Mouse (Mus musculus): ENCODE measurements at regions not wholly inside any gene's neighbourhood (a gene's known extent, or its start where the extent isn't known, plus 50 kb on each side); places are given as distances from the start of the nearest gene placed in this dataset.
"Not testable (repeated sequence)": the region's sequence is repeated elsewhere in the genome, so short reads cannot be mapped to it uniquely, and the experiment has no call there.

- H3K4me3 ChIP-seq (ENCODE audit: control insufficient read depth, low read depth, low read length), result no peak overlapping the region
- no peaks in the 10 kb centered on the region for H3K27me3 ChIP-seq (ENCODE audit: control insufficient read depth, insufficient read depth, low read length)
- H3K36me3 ChIP-seq (ENCODE audit: control insufficient read depth, insufficient read depth, low read length), result no peaks in the 10 kb centered on the region
- no peak overlapping the region for H3K27ac ChIP-seq (ENCODE audit: control insufficient read depth, insufficient read depth, low read depth, low read length)
- no peaks in the 10 kb centered on the region; the same call in 1 of the 2 replicates for H3K4me1 ChIP-seq (ENCODE audit: control insufficient read depth, insufficient read depth, low read length)
- TF ChIP-seq CTCF (IDR thresholded peaks at IDR 0.05; ENCODE audit: control insufficient read depth, insufficient read depth, insufficient replicate concordance, low read depth, low read length) (no peak), POLR2A (IDR thresholded peaks at IDR 0.05; ENCODE audit: control insufficient read depth, low read depth, low read length) (no peak)
Measured at GRCm38 (mm10) chr16:65629186-65629585, 66.7 kb upstream of the Chmp2b start.

- H3K4me3 ChIP-seq (ENCODE audit: control insufficient read depth, low read depth, low read length), result no peak overlapping the region
- TF ChIP-seq POLR2A (IDR thresholded peaks at IDR 0.05; ENCODE audit: control insufficient read depth, low read depth, low read length), result no peak
- TF ChIP-seq CTCF (IDR thresholded peaks at IDR 0.05; ENCODE audit: control insufficient read depth, insufficient read depth, insufficient replicate concordance, low read depth, low read length), result no peak
- no peaks in the 10 kb centered on the region; the same call in 1 of the 2 replicates for H3K4me1 ChIP-seq (ENCODE audit: control insufficient read depth, insufficient read depth, low read length)
- no peaks in the 10 kb centered on the region for H3K27me3 ChIP-seq (ENCODE audit: control insufficient read depth, insufficient read depth, low read length)
- no peaks in the 10 kb centered on the region for H3K36me3 ChIP-seq (ENCODE audit: control insufficient read depth, insufficient read depth, low read length)
- H3K27ac ChIP-seq (ENCODE audit: control insufficient read depth, insufficient read depth, low read depth, low read length), result no peak overlapping the region
Measured at GRCm38 (mm10) chr16:65631680-65632079, 69.2 kb upstream of the Chmp2b start.

GRCm38 (mm10) chr16:65646741-65647140, 84.2 kb upstream of the Chmp2b start:
- not testable (repeated sequence) for H3K4me3 ChIP-seq (ENCODE audit: control insufficient read depth, low read depth, low read length); H3K36me3 ChIP-seq (ENCODE audit: control insufficient read depth, insufficient read depth, low read length); H3K4me1 ChIP-seq (ENCODE audit: control insufficient read depth, insufficient read depth, low read length); H3K27ac ChIP-seq (ENCODE audit: control insufficient read depth, insufficient read depth, low read depth, low read length); H3K27me3 ChIP-seq (ENCODE audit: control insufficient read depth, insufficient read depth, low read length)

- H3K27me3 ChIP-seq (ENCODE audit: control insufficient read depth, insufficient read depth, low read length), result no peaks in the 10 kb centered on the region
- H3K4me3 ChIP-seq (ENCODE audit: control insufficient read depth, low read depth, low read length), result no peak overlapping the region
- H3K27ac ChIP-seq (ENCODE audit: control insufficient read depth, insufficient read depth, low read depth, low read length), result no peak overlapping the region
- no peaks in the 10 kb centered on the region for H3K36me3 ChIP-seq (ENCODE audit: control insufficient read depth, insufficient read depth, low read length)
- no peak for TF ChIP-seq CTCF (IDR thresholded peaks at IDR 0.05; ENCODE audit: control insufficient read depth, insufficient read depth, insufficient replicate concordance, low read depth, low read length)
- no peak for TF ChIP-seq POLR2A (IDR thresholded peaks at IDR 0.05; ENCODE audit: control insufficient read depth, low read depth, low read length)
- no peaks in the 10 kb centered on the region for H3K4me1 ChIP-seq (ENCODE audit: control insufficient read depth, insufficient read depth, low read length)
Measured at GRCm38 (mm10) chr16:65649061-65649460, 86.5 kb upstream of the Chmp2b start.

- Histone ChIP-seq H3K4me3 (ENCODE audit: control insufficient read depth, low read depth, low read length) (no peak overlapping the region), H3K36me3 (ENCODE audit: control insufficient read depth, insufficient read depth, low read length) (no peaks in the 10 kb centered on the region), H3K27ac (ENCODE audit: control insufficient read depth, insufficient read depth, low read depth, low read length) (no peak overlapping the region), H3K27me3 (ENCODE audit: control insufficient read depth, insufficient read depth, low read length) (no peaks in the 10 kb centered on the region), H3K4me1 (ENCODE audit: control insufficient read depth, insufficient read depth, low read length) (no peaks in the 10 kb centered on the region)
- TF ChIP-seq POLR2A (IDR thresholded peaks at IDR 0.05; ENCODE audit: control insufficient read depth, low read depth, low read length) (no peak), CTCF (IDR thresholded peaks at IDR 0.05; ENCODE audit: control insufficient read depth, insufficient read depth, insufficient replicate concordance, low read depth, low read length) (no peak)
Measured at GRCm38 (mm10) chr16:65655490-65655889, 93.0 kb upstream of the Chmp2b start.

GRCm38 (mm10) chr16:65657829-65658228, 95.3 kb upstream of the Chmp2b start:
- no peak overlapping the region for H3K27ac ChIP-seq (ENCODE audit: control insufficient read depth, insufficient read depth, low read depth, low read length)
- no peaks in the 10 kb centered on the region for H3K36me3 ChIP-seq (ENCODE audit: control insufficient read depth, insufficient read depth, low read length)
- no peak overlapping the region for H3K4me3 ChIP-seq (ENCODE audit: control insufficient read depth, low read depth, low read length)
- H3K27me3 ChIP-seq (ENCODE audit: control insufficient read depth, insufficient read depth, low read length), result no peaks in the 10 kb centered on the region
- TF ChIP-seq POLR2A (IDR thresholded peaks at IDR 0.05; ENCODE audit: control insufficient read depth, low read depth, low read length) (no peak), CTCF (IDR thresholded peaks at IDR 0.05; ENCODE audit: control insufficient read depth, insufficient read depth, insufficient replicate concordance, low read depth, low read length) (no peak)
- H3K4me1 ChIP-seq (ENCODE audit: control insufficient read depth, insufficient read depth, low read length), result no peaks in the 10 kb centered on the region

- H3K27ac ChIP-seq (ENCODE audit: control insufficient read depth, insufficient read depth, low read depth, low read length), result no peak overlapping the region
- no peak overlapping the region for H3K4me3 ChIP-seq (ENCODE audit: control insufficient read depth, low read depth, low read length)
- H3K4me1 ChIP-seq (ENCODE audit: control insufficient read depth, insufficient read depth, low read length), result no peaks in the 10 kb centered on the region
- no peak for TF ChIP-seq POLR2A (IDR thresholded peaks at IDR 0.05; ENCODE audit: control insufficient read depth, low read depth, low read length)
- TF ChIP-seq CTCF (IDR thresholded peaks at IDR 0.05; ENCODE audit: control insufficient read depth, insufficient read depth, insufficient replicate concordance, low read depth, low read length), result peak; percentile 87; the same call in 1 of the 2 replicates
- H3K36me3 ChIP-seq (ENCODE audit: control insufficient read depth, insufficient read depth, low read length), result no peaks in the 10 kb centered on the region
- no peaks in the 10 kb centered on the region for H3K27me3 ChIP-seq (ENCODE audit: control insufficient read depth, insufficient read depth, low read length)
Measured at GRCm38 (mm10) chr16:65664787-65665186, 102.3 kb upstream of the Chmp2b start.

GRCm38 (mm10) chr16:65672116-65672515, 109.6 kb upstream of the Chmp2b start:
- TF ChIP-seq CTCF (IDR thresholded peaks at IDR 0.05; ENCODE audit: control insufficient read depth, insufficient read depth, insufficient replicate concordance, low read depth, low read length) (no peak), POLR2A (IDR thresholded peaks at IDR 0.05; ENCODE audit: control insufficient read depth, low read depth, low read length) (no peak)
- Histone ChIP-seq H3K4me1 (ENCODE audit: control insufficient read depth, insufficient read depth, low read length) (no peaks in the 10 kb centered on the region), H3K27me3 (ENCODE audit: control insufficient read depth, insufficient read depth, low read length) (no peaks in the 10 kb centered on the region), H3K4me3 (ENCODE audit: control insufficient read depth, low read depth, low read length) (no peak overlapping the region), H3K27ac (ENCODE audit: control insufficient read depth, insufficient read depth, low read depth, low read length) (no peak overlapping the region), H3K36me3 (ENCODE audit: control insufficient read depth, insufficient read depth, low read length) (no peaks in the 10 kb centered on the region)

Measured in testis, adult 2 months (tissue).